Mouse (Mus musculus) cerebellum, adult 2 months (tissue): ENCODE results near the gene Gstm7.

Experiments used
- CTCF ChIP-seq: fragments of 200-500 bp; IDR thresholded peaks from 2 replicates; pipeline ENCODE4 v1.5.1; 2011; ENCODE audit warnings: low read depth, mild to moderate bottlenecking, control low read depth, low read length, moderate library complexity, borderline replicate concordance; ENCODE audit not compliant: insufficient read depth
- POLR2A ChIP-seq: fragments of 200-500 bp; IDR thresholded peaks from 2 replicates; pipeline ENCODE4 v1.6.1; 2011; ENCODE audit warnings: low read length, control low read depth, borderline replicate concordance; ENCODE audit not compliant: insufficient read depth

GRCm38 (mm10) chr3:107964026-107964425, 32.4 kb upstream of the Gstm7 start:
- TF ChIP-seq CTCF (no peak), POLR2A (no peak)
